Mouse (Mus musculus) C2C12 (cell line): Measurements from ENCODE around the gene Uspl1. TPM values are rescaled to one million over a fixed set of nuclear protein-coding genes. Genes with fewer than 3 reads are reported as not detected.

Experiments
- H3K27me3 ChIP-seq: one replicate; pipeline ENCODE4 v1.6.1; 2011; ENCODE audit not compliant: control insufficient read depth, insufficient read depth, insufficient read length
- H3K36me3 ChIP-seq: one replicate; pipeline ENCODE4 v1.6.1; 2011; ENCODE audit not compliant: control insufficient read depth, insufficient read depth
- H3K4me3 ChIP-seq: one replicate; pipeline ENCODE4 v1.5.1; 2011; ENCODE audit warnings: mild to moderate bottlenecking, control low read depth; ENCODE audit not compliant: poor library complexity, insufficient read depth, severe bottlenecking
- H3K79me2 ChIP-seq: one replicate; pipeline ENCODE4 v1.6.1; 2011; ENCODE audit not compliant: control insufficient read depth, insufficient read depth
- H3K79me3 ChIP-seq: one replicate; pipeline ENCODE4 v1.6.1; 2011; ENCODE audit warnings: low read depth, control low read depth
- H3ac ChIP-seq: one replicate; pipeline ENCODE3; 2011; ENCODE audit warnings: low read depth; ENCODE audit not compliant: control insufficient read depth, insufficient read length
- CEBPB ChIP-seq: IDR thresholded peaks from one replicate; pipeline ENCODE4 v1.6.1; 2011; ENCODE audit warnings: low read depth, mild to moderate bottlenecking, control low read depth, moderate library complexity
- CTCF ChIP-seq: IDR thresholded peaks from one replicate; pipeline ENCODE4 v1.5.1; 2011; ENCODE audit not compliant: control insufficient read depth, insufficient read depth, insufficient read length
- FOSL1 ChIP-seq: IDR thresholded peaks from one replicate; pipeline ENCODE4 v1.8.0; 2011; ENCODE audit warnings: mild to moderate bottlenecking, low read length; ENCODE audit not compliant: poor library complexity, insufficient read depth, severe bottlenecking
- MAX ChIP-seq: IDR thresholded peaks from one replicate; pipeline ENCODE4 v1.6.1; 2011; ENCODE audit warnings: mild to moderate bottlenecking, control low read depth
- MYOD1 ChIP-seq: IDR thresholded peaks from one replicate; pipeline ENCODE4 v1.6.1; 2011; ENCODE audit warnings: low read depth; ENCODE audit not compliant: control insufficient read depth, insufficient read length
- MYOG ChIP-seq: IDR thresholded peaks from one replicate; pipeline ENCODE4 v1.6.1; 2011; ENCODE audit not compliant: control insufficient read depth, insufficient read length; ENCODE audit errors: extremely low read depth
- USF1 ChIP-seq: IDR thresholded peaks from one replicate; pipeline ENCODE4 v1.6.1; 2011; ENCODE audit warnings: low read depth, mild to moderate bottlenecking, control low read depth, moderate library complexity
- polyA plus RNA-seq: library from polyadenylated mRNA; unstranded; fragments of >200 nt; fragmentation: generic; extraction: Trizol; gene quantifications from one replicate; pipeline ENCODE4 v1.2.1, GENCODE M21; 2012; ENCODE audit warnings: missing spikeins

The Uspl1 gene
- polyA plus RNA-seq, 1 experiment = 17.8 TPM

GRCm38 (mm10) chr5:149247047-149247904, 63.1 kb downstream of the Uspl1 start:
- H3K79me2 ChIP-seq = no peaks in the 10 kb centered on the region
- H3K79me3 ChIP-seq = no peaks in the 10 kb centered on the region
- no peak overlapping the region for H3K4me3 ChIP-seq
- H3K36me3 ChIP-seq = no peaks in the 10 kb centered on the region
- no peaks in the 10 kb centered on the region for H3K27me3 ChIP-seq
- TF ChIP-seq MYOD1 = no peak
- H3ac ChIP-seq = no peak overlapping the region

DNA sequence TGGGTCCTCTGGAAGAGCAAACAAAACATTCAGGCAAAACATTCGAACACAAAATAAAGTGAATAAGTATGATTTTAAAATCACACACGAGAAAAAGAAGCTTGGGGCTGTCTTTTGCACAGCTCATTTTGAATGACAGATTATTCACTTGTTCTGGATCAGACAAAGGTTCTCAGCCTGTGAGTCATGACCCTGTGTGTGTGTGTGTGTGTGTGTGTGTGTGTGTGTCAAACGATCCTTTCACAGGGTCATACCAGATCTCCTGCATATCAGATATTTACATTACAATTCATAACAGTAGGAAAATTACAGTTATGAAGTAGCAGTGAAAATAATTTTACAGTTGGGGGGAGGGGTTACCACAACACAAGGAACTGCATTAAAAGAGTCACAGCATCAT, 68.2 kb downstream of the Uspl1 start:
- H3ac ChIP-seq = no peak overlapping the region
- no peak overlapping the region for H3K4me3 ChIP-seq
- H3K27me3 ChIP-seq = no peaks in the 10 kb centered on the region
- no peaks in the 10 kb centered on the region for H3K79me2 ChIP-seq
- H3K36me3 ChIP-seq = no peaks in the 10 kb centered on the region
- TF ChIP-seq MAX = no peak
- no peak for TF ChIP-seq USF1
- no peak for TF ChIP-seq MYOD1
- no peak for TF ChIP-seq MYOG
- no peak for TF ChIP-seq CEBPB
- no peak for TF ChIP-seq CTCF
- no peak for TF ChIP-seq FOSL1
- no peaks in the 10 kb centered on the region for H3K79me3 ChIP-seq

DNA sequence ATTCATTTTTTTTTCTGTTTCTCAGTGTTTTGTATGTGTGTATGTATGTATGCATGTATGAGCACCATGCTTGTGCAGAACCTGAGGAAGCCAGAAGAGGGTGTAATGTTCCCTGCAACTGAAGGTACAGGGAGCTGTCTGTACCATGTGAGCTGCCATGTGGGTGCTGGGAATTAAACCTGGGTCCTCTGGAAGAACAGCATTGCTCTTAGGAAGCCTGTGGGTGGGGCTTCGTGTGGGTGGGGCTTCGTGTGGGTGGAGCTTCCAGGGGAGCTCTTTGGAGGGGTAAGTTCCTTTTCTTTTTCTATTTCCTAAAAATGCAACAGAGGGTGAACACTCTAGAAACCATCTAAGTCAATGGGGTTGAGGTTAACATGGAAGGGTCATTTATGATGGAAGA, 69.3 kb downstream of the Uspl1 start:
- Histone ChIP-seq H3ac (no peak overlapping the region), H3K79me2 (no peaks in the 10 kb centered on the region), H3K79me3 (no peaks in the 10 kb centered on the region), H3K4me3 (no peak overlapping the region), H3K36me3 (no peaks in the 10 kb centered on the region), H3K27me3 (no peaks in the 10 kb centered on the region)
- no peak for TF ChIP-seq MYOG
- no peak for TF ChIP-seq USF1
- no peak for TF ChIP-seq CTCF
- TF ChIP-seq FOSL1 = no peak
- no peak for TF ChIP-seq MYOD1
- no peak for TF ChIP-seq MAX
- no peak for TF ChIP-seq CEBPB

DNA sequence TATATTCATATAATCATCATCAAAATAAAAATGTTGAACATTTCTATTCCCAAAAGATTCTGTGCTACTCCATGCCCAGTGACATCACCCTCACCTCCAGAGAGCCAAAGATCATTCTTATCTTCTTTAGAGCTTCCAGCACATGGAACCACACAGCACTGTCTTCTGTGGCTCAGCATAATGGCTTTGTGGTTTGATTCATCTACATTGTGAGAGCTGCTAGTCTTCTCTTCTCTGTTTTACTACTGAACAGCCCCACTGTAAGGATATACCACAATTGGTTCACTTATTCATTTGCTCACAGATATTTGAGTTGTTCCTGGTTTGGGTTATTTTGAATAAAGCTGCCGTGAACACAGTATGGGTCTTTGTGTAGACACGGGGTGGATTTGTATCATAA, 71.4 kb downstream of the Uspl1 start:
- no peaks in the 10 kb centered on the region for H3K36me3 ChIP-seq
- H3K79me3 ChIP-seq = no peaks in the 10 kb centered on the region
- H3ac ChIP-seq = no peak overlapping the region
- H3K4me3 ChIP-seq = no peak overlapping the region
- TF ChIP-seq MYOG = no peak
- TF ChIP-seq USF1 = no peak
- TF ChIP-seq FOSL1 = no peak
- H3K27me3 ChIP-seq = no peaks in the 10 kb centered on the region
- H3K79me2 ChIP-seq = no peaks in the 10 kb centered on the region

DNA sequence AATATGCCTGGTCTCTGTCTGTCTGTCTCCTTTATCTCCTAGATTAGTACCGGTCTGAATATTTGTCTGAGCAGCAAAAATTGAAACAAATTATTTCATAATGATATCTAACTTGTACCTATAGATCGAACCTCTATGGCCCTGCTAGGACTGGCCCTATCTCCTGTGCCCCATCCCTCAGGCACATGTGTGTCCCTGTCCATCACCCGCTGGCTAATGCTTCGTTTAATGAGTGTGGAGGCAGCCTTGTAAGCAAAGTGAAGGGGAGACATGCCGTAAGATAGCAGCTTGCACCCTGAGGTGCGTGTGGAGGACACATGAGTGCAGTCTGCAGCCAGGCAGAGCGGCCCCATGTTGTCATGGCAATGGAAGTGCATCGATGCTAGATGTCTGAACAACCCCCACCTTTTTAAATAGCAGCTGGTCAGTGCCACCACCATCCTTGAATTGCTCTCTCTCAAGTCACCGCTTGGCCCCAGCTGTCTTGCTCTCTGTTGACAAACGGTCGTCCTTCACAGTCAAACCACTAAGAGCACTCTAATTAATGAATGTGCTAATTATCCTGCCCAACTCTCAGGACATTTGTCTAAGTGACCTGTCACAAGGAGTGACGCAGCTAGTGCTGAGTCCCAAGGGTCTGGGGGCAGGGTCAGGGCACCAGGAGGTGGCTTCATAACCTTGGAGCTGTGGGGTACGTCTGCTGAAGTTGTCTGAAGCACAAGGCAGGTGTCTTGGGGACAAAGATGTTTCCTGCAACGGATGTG, 73.5 kb downstream of the Uspl1 start:
- TF ChIP-seq CTCF (no peak), CEBPB (no peak), MAX (no peak), MYOG (no peak), MYOD1 (no peak), USF1 (no peak), FOSL1 (no peak)
- H3K79me3 ChIP-seq = no peaks in the 10 kb centered on the region
- H3K36me3 ChIP-seq = no peaks in the 10 kb centered on the region
- no peak overlapping the region for H3K4me3 ChIP-seq
- H3K27me3 ChIP-seq = no peaks in the 10 kb centered on the region
- no peak overlapping the region for H3ac ChIP-seq
- no peaks in the 10 kb centered on the region for H3K79me2 ChIP-seq

DNA sequence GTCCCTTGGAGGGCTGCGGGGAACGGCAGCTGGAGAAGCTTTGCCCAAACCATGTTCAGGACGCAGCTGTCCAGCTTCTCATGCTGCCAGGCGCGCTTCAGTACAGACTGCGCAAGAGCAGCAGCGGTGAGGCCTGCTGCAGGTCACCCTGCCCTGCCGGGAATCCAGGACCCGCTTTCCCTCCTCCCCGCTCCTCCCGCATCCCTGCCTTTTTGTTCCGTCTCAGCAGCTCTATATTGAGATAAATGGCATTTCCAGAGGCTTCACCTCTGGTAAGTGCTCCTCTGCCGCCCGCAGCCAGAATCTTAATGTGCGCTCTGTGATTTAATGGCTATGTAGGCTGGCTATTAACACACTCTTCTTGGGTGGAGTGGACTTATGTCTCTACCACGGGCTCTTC, 74.9 kb downstream of the Uspl1 start:
- Histone ChIP-seq H3K4me3 (no peak overlapping the region), H3K79me3 (no peaks in the 10 kb centered on the region), H3K79me2 (no peaks in the 10 kb centered on the region), H3K27me3 (no peaks in the 10 kb centered on the region), H3K36me3 (no peaks in the 10 kb centered on the region), H3ac (no peak overlapping the region)
- TF ChIP-seq MAX (no peak), CTCF (no peak), FOSL1 (no peak), CEBPB (no peak), MYOG (no peak), MYOD1 (no peak), USF1 (no peak)
